Mouse (Mus musculus) cerebellum, adult 2 months (tissue): Measurements from ENCODE around the gene Sparc.

Experiments used
- CTCF ChIP-seq: fragments of 200-500 bp; IDR thresholded peaks from 2 replicates; pipeline ENCODE4 v1.5.1; 2011; ENCODE audit warnings: low read depth, mild to moderate bottlenecking, control low read depth, low read length, moderate library complexity, borderline replicate concordance; ENCODE audit not compliant: insufficient read depth
- POLR2A ChIP-seq: fragments of 200-500 bp; IDR thresholded peaks from 2 replicates; pipeline ENCODE4 v1.6.1; 2011; ENCODE audit warnings: low read length, control low read depth, borderline replicate concordance; ENCODE audit not compliant: insufficient read depth

- no peak for TF ChIP-seq CTCF
- TF ChIP-seq POLR2A: no peak
Measured at GRCm38 (mm10) chr11:55429973-55430372, 7.0 kb upstream of the Sparc start.
